Mouse (Mus musculus) liver, adult 2 months (tissue): ENCODE results near the gene Serpina11.

Experiments
- CTCF ChIP-seq: fragments of 200-500 bp; IDR thresholded peaks from 2 replicates; pipeline ENCODE4 v1.5.1; 2011; ENCODE audit warnings: low read depth, low read length, control low read depth
- POLR2A ChIP-seq: fragments of 200-500 bp; IDR thresholded peaks from 2 replicates; pipeline ENCODE4 v1.6.1; 2011; ENCODE audit warnings: low read length, control low read depth; ENCODE audit not compliant: insufficient read depth; ENCODE audit errors: extremely low read depth

GRCm38 (mm10) chr12:103981646-103982360 lies 8.0 kb downstream of the Serpina11 start:
- TF ChIP-seq CTCF (no peak), POLR2A (no peak)
